Mouse (Mus musculus): Measurements from ENCODE around the gene Piwil1. TPM values are rescaled to one million over a fixed set of nuclear protein-coding genes. Genes with fewer than 3 reads are reported as not detected.

The Piwil1 gene
- not detected in 2 replicates for polyA plus RNA-seq (2014; fragmentation: Nextera tagmentation; extraction: Ambion mirVana)

GRCm38 (mm10) chr5:128702224-128702623 is at the start of gene Piwil1:
Gene Piwil1 (plus strand): TSS chr5:128702524.
- Histone ChIP-seq H3K4me2 (ENCODE audit: low read depth, severe bottlenecking) (no peak within 1 kb of the TSS), H3K9me3 (ENCODE audit: control insufficient read depth, low read length) (no peaks in the 10 kb centered on the region), H3K36me3 (ENCODE audit: control insufficient read depth, insufficient read depth, low read length) (no peaks in the 10 kb centered on the region), H3K27me3 (ENCODE audit: control insufficient read depth, insufficient read depth, low read length) (no peaks in the 10 kb centered on the region), H3K9ac (ENCODE audit: low read length) (no peak within 1 kb of the TSS), H3K4me3 (ENCODE audit: low read depth, low read length) (no peak within 1 kb of the TSS), H3K4me1 (ENCODE audit: control insufficient read depth, insufficient read depth, low read length) (peaks cover under 1% of the 10 kb centered on the region; the same call in 1 of the 2 replicates), H3K27ac (replicated peaks; ENCODE audit: low read depth, low read length) (no peak within 1 kb of the TSS)
- ATAC-seq (ENCODE audit: insufficient number of reproducible peaks, low FRiP score, low TSS enrichment, low read depth) = no peak
- 73% methylated on average over 4 of the region's 4 CpGs for WGBS
- no peak for DNase-seq (ENCODE audit: low spot score)

DNA sequence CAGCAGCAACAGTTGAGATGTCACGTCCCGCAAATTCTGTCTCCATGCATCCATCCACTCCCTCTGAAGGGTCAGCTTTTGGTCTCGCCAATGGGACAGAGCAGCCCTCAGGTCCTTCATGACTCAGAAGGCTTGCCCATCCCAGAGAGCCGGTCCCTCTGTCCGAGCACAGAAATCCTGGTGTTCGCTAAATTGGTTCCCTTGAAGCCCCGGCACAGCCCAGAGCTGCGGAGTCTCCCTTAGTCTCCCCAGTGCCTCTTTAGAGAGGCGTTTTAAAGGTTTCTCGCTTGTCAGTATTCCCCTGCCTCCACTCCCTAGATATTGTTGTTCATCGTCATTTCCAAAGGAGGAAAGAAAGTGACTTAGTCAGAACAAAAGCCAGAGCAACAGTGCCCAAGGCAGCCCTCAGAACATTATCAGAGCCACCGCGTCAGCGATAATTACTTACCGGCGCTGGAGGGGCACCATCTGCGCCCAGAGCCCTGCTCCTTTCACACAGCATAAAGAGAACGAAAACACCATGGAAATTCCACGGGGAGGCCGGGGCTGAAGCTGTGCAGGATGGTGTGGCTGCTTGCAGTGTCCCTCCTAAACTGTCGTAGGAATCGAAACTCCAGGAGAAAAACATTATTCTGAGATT is 45.7 kb upstream of the Piwil1 start:
- Histone ChIP-seq H3K27me3 (ENCODE audit: control insufficient read depth, insufficient read depth, low read length) (no peaks in the 10 kb centered on the region), H3K4me2 (ENCODE audit: low read depth, severe bottlenecking) (no peak overlapping the region), H3K36me3 (ENCODE audit: control insufficient read depth, insufficient read depth, low read length) (no peaks in the 10 kb centered on the region), H3K4me1 (ENCODE audit: control insufficient read depth, insufficient read depth, low read length) (no peaks in the 10 kb centered on the region), H3K9ac (ENCODE audit: low read length) (no peak overlapping the region), H3K9me3 (ENCODE audit: control insufficient read depth, low read length) (no peaks in the 10 kb centered on the region), H3K27ac (replicated peaks; ENCODE audit: low read depth, low read length) (no peak overlapping the region), H3K4me3 (ENCODE audit: low read depth, low read length) (no peak overlapping the region)
- ATAC-seq (ENCODE audit: insufficient number of reproducible peaks, low FRiP score, low TSS enrichment, low read depth) = no peak
- 56% methylated on average over 22 of the region's 22 CpGs for WGBS
- DNase-seq (ENCODE audit: low spot score) = no peak

- Histone ChIP-seq H3K9ac (ENCODE audit: low read length) (no peak overlapping the region), H3K4me3 (ENCODE audit: low read depth, low read length) (no peak overlapping the region), H3K27ac (replicated peaks; ENCODE audit: low read depth, low read length) (no peak overlapping the region), H3K36me3 (ENCODE audit: control insufficient read depth, insufficient read depth, low read length) (no peaks in the 10 kb centered on the region), H3K9me3 (ENCODE audit: control insufficient read depth, low read length) (no peaks in the 10 kb centered on the region; the same call in 1 of the 2 replicates), H3K27me3 (ENCODE audit: control insufficient read depth, insufficient read depth, low read length) (no peaks in the 10 kb centered on the region), H3K4me1 (ENCODE audit: control insufficient read depth, insufficient read depth, low read length) (no peaks in the 10 kb centered on the region), H3K4me2 (ENCODE audit: low read depth, severe bottlenecking) (no peak overlapping the region)
- DNase-seq (ENCODE audit: low spot score) (no peak), ATAC-seq (ENCODE audit: insufficient number of reproducible peaks, low FRiP score, low TSS enrichment, low read depth) (no peak)
- WGBS = 61% methylated on average over 8 of the region's 8 CpGs
Observed at GRCm38 (mm10) chr5:128660101-128660500, 42.2 kb upstream of the Piwil1 start.

DNA sequence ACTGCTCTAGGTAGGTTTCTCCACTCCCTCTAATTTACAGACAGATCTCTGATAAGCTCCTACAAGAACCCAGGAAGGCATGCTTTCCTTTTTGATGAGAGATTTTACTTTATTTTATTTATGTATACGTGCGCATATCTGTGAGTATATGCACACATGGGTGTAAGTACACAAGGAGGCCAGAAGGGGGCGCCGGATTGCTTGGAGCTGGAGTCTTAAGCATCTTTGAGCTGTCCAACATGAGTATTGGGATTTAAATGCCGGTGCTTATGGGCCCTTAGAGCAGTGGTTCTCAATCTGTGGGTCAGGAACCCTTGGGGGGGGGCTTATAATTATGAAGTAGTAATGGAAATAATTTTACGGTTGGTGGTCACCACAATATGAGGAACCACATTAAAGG is 39.4 kb upstream of the Piwil1 start:
- Histone ChIP-seq H3K9ac (ENCODE audit: low read length) (no peak overlapping the region), H3K4me3 (ENCODE audit: low read depth, low read length) (no peak overlapping the region), H3K27ac (replicated peaks; ENCODE audit: low read depth, low read length) (no peak overlapping the region), H3K4me2 (ENCODE audit: low read depth, severe bottlenecking) (no peak overlapping the region), H3K36me3 (ENCODE audit: control insufficient read depth, insufficient read depth, low read length) (no peaks in the 10 kb centered on the region), H3K9me3 (ENCODE audit: control insufficient read depth, low read length) (no peaks in the 10 kb centered on the region; the same call in 1 of the 2 replicates), H3K4me1 (ENCODE audit: control insufficient read depth, insufficient read depth, low read length) (no peaks in the 10 kb centered on the region), H3K27me3 (ENCODE audit: control insufficient read depth, insufficient read depth, low read length) (no peaks in the 10 kb centered on the region)
- no peak for ATAC-seq (ENCODE audit: insufficient number of reproducible peaks, low FRiP score, low TSS enrichment, low read depth)
- 95% methylated on average over 6 of the region's 6 CpGs for WGBS
- no peak for DNase-seq (ENCODE audit: low spot score)

DNA sequence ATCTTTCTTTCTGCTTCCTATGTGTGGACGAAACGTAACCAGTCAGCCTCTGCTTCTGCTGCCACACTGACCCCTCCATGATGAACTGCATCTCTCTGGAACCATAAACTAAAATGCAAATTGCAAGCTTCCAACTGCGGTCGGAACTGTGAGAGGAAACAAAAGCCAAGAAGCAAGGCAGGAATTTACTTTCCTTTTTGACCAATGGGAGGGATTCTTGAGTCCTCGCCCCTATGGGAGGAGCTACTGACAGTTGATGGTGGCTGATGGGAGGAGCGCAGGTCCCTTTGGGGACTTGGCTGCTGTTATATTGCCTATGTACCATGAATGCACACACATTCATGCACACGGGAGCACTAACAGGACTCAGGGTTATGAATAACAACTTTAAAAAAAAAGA is 38.3 kb upstream of the Piwil1 start:
- H3K9ac ChIP-seq (ENCODE audit: low read length) = no peak overlapping the region
- no peak overlapping the region for H3K4me2 ChIP-seq (ENCODE audit: low read depth, severe bottlenecking)
- H3K36me3 ChIP-seq (ENCODE audit: control insufficient read depth, insufficient read depth, low read length) = no peaks in the 10 kb centered on the region
- no peak overlapping the region for H3K27ac ChIP-seq (replicated peaks; ENCODE audit: low read depth, low read length)
- no peaks in the 10 kb centered on the region; the same call in 1 of the 2 replicates for H3K9me3 ChIP-seq (ENCODE audit: control insufficient read depth, low read length)
- no peaks in the 10 kb centered on the region for H3K27me3 ChIP-seq (ENCODE audit: control insufficient read depth, insufficient read depth, low read length)
- WGBS = 87% methylated on average over 7 of the region's 7 CpGs
- no peaks in the 10 kb centered on the region for H3K4me1 ChIP-seq (ENCODE audit: control insufficient read depth, insufficient read depth, low read length)
- H3K4me3 ChIP-seq (ENCODE audit: low read depth, low read length) = no peak overlapping the region
- no peak for ATAC-seq (ENCODE audit: insufficient number of reproducible peaks, low FRiP score, low TSS enrichment, low read depth)
- DNase-seq (ENCODE audit: low spot score) = no peak

DNA sequence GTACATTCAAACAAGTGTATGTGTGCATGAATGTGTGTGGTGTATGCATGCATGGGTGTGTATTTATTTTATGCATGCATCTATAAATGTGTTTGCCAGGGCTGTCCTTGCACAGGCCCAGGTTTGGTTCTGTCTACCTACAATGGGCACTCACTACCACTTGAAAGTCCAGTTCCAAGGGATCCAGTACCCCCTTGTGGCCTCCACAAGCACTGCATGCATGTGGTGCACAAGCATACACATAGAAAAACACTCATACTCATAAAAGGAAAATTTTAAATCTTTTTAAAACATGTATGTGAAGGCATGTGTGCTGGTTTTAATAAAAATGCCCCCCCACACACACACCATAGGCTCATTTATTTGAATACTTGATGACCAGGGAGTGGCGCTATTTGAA is 37.3 kb upstream of the Piwil1 start:
- Histone ChIP-seq H3K27ac (replicated peaks; ENCODE audit: low read depth, low read length) (no peak overlapping the region), H3K27me3 (ENCODE audit: control insufficient read depth, insufficient read depth, low read length) (no peaks in the 10 kb centered on the region), H3K9me3 (ENCODE audit: control insufficient read depth, low read length) (no peaks in the 10 kb centered on the region; the same call in 1 of the 2 replicates), H3K4me1 (ENCODE audit: control insufficient read depth, insufficient read depth, low read length) (no peaks in the 10 kb centered on the region), H3K4me2 (ENCODE audit: low read depth, severe bottlenecking) (no peak overlapping the region), H3K36me3 (ENCODE audit: control insufficient read depth, insufficient read depth, low read length) (no peaks in the 10 kb centered on the region), H3K9ac (ENCODE audit: low read length) (no peak overlapping the region), H3K4me3 (ENCODE audit: low read depth, low read length) (no peak overlapping the region)
- no peak for ATAC-seq (ENCODE audit: insufficient number of reproducible peaks, low FRiP score, low TSS enrichment, low read depth)
- DNase-seq (ENCODE audit: low spot score) = peak; percentile 36
- 100% methylated on average over 1 of the region's 1 CpGs for WGBS

DNA sequence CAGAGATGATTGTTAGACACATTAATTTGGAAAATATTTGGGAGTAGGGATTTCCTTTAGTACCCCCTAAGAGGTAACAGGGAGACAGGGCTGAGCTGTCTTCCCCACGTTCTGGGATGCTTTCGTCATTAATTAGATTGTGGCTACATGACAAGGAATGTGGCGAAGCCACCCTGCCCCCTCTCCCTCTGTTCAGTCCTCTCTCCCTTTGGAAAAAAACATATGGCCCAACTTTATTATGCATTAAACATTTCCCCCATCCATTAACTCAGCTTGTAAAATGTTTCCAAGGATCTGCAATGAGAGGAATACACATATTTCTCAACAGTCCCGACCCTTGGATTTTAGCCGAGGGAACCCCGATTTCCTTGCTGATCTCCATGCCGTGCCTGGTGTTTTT is 35.0 kb upstream of the Piwil1 start:
- no peaks in the 10 kb centered on the region for H3K4me1 ChIP-seq (ENCODE audit: control insufficient read depth, insufficient read depth, low read length)
- H3K27ac ChIP-seq (replicated peaks; ENCODE audit: low read depth, low read length) = no peak overlapping the region
- ATAC-seq (ENCODE audit: insufficient number of reproducible peaks, low FRiP score, low TSS enrichment, low read depth) (no peak), DNase-seq (ENCODE audit: low spot score) (peak; percentile 25)
- no peaks in the 10 kb centered on the region for H3K27me3 ChIP-seq (ENCODE audit: control insufficient read depth, insufficient read depth, low read length)
- H3K9me3 ChIP-seq (ENCODE audit: control insufficient read depth, low read length) = no peaks in the 10 kb centered on the region; the same call in 1 of the 2 replicates
- no peak overlapping the region for H3K9ac ChIP-seq (ENCODE audit: low read length)
- H3K4me2 ChIP-seq (ENCODE audit: low read depth, severe bottlenecking) = no peak overlapping the region
- no peaks in the 10 kb centered on the region for H3K36me3 ChIP-seq (ENCODE audit: control insufficient read depth, insufficient read depth, low read length)
- no peak overlapping the region for H3K4me3 ChIP-seq (ENCODE audit: low read depth, low read length)
- WGBS = 42% methylated on average over 7 of the region's 7 CpGs

DNA sequence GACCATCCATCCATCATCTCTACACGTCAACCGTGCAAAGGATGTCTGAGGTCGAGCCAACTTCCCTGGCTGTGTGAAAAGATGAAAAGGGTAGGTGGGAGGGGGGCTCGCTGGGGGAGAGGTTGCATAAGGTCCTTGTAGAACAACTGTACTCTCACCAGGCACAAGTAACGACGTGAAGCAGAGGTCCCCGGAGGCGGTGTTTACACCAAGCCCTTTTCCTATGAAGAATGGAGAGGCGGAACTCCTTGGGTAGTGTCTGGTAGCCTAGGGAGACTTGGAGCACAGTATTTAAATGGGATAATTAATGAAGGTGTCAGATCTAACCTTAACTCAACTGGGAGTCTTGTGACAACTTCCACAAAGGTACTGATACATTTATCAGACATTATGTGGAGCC is 28.2 kb upstream of the Piwil1 start:
- no peak overlapping the region for H3K4me2 ChIP-seq (ENCODE audit: low read depth, severe bottlenecking)
- H3K4me3 ChIP-seq (ENCODE audit: low read depth, low read length) = no peak overlapping the region
- DNase-seq (ENCODE audit: low spot score) (no peak), ATAC-seq (ENCODE audit: insufficient number of reproducible peaks, low FRiP score, low TSS enrichment, low read depth) (no peak)
- H3K9ac ChIP-seq (ENCODE audit: low read length) = no peak overlapping the region
- H3K36me3 ChIP-seq (ENCODE audit: control insufficient read depth, insufficient read depth, low read length) = no peaks in the 10 kb centered on the region
- no peak overlapping the region for H3K27ac ChIP-seq (replicated peaks; ENCODE audit: low read depth, low read length)
- no peaks in the 10 kb centered on the region for H3K4me1 ChIP-seq (ENCODE audit: control insufficient read depth, insufficient read depth, low read length)
- WGBS = 73% methylated on average over 9 of the region's 9 CpGs
- no peaks in the 10 kb centered on the region for H3K27me3 ChIP-seq (ENCODE audit: control insufficient read depth, insufficient read depth, low read length)
- no peaks in the 10 kb centered on the region for H3K9me3 ChIP-seq (ENCODE audit: control insufficient read depth, low read length)

DNA sequence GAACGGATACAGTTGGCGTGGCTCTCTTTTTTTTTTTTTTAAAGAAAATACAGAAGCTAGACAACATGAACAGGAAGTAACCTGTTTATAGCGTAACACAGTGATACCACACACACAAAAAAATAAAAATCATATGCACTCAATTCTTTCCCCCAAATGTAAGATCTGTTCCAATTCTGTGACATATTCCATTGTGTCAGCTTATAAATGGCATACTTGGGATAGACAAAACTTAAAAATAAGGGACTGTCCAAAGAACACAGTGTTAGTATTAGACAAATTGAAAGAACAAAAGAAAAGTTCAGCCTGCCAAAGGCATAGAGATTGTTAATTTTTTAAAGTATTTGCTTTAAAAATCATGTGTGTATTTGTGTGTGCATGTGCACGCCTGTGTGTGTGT is 25.0 kb upstream of the Piwil1 start:
- 89% methylated on average over 4 of the region's 4 CpGs for WGBS
- no peaks in the 10 kb centered on the region for H3K9me3 ChIP-seq (ENCODE audit: control insufficient read depth, low read length)
- DNase-seq (ENCODE audit: low spot score) = no peak

More for the DNA sequence above, 25.0 kb upstream of the Piwil1 start:
- H3K36me3 ChIP-seq (ENCODE audit: control insufficient read depth, insufficient read depth, low read length) = no peaks in the 10 kb centered on the region
- no peaks in the 10 kb centered on the region for H3K4me1 ChIP-seq (ENCODE audit: control insufficient read depth, insufficient read depth, low read length)
- ATAC-seq (ENCODE audit: insufficient number of reproducible peaks, low FRiP score, low TSS enrichment, low read depth) = no peak
- no peaks in the 10 kb centered on the region for H3K27me3 ChIP-seq (ENCODE audit: control insufficient read depth, insufficient read depth, low read length)
- no peak overlapping the region for H3K4me3 ChIP-seq (ENCODE audit: low read depth, low read length)
- H3K9ac ChIP-seq (ENCODE audit: low read length) = no peak overlapping the region
- H3K27ac ChIP-seq (replicated peaks; ENCODE audit: low read depth, low read length) = no peak overlapping the region
- no peak overlapping the region for H3K4me2 ChIP-seq (ENCODE audit: low read depth, severe bottlenecking)
